Mouse (Mus musculus) hindbrain, embryonic 11.5 days (tissue): ENCODE results near the gene Slc30a3. TPM values are rescaled to one million over a fixed set of nuclear protein-coding genes. Genes with fewer than 3 reads are reported as not detected.

ENCODE experiments used
- ATAC-seq: fragments of 200-750 bp; cut with Nextera tagmentation; 2 replicates; pipeline ENCODE4 v1.8.0; 2017; ENCODE audit warnings: mild to moderate bottlenecking, moderate TSS enrichment, moderate library complexity; ENCODE audit not compliant: low FRiP score
- DNase-seq: peaks from one replicate; pipeline ENCODE4 v3.0.0-alpha.2; 2015; ENCODE audit warnings: low spot score
- H3K27ac ChIP-seq: fragments of 300-500 bp; sonication (generic); 2 replicates; pipeline ENCODE4 v1.5.1; 2014; ENCODE audit warnings: mild to moderate bottlenecking, low read depth, low read length
- H3K27me3 ChIP-seq: fragments of 300-500 bp; sonication (generic); 2 replicates; pipeline ENCODE4 v1.6.1; 2014; ENCODE audit warnings: mild to moderate bottlenecking, low read length, moderate library complexity, mixed read lengths; ENCODE audit not compliant: control insufficient read depth, insufficient read depth
- H3K36me3 ChIP-seq: fragments of 300-500 bp; sonication (generic); 2 replicates; pipeline ENCODE4 v1.6.1; 2014; ENCODE audit warnings: mild to moderate bottlenecking, low read length, moderate library complexity, mixed read lengths; ENCODE audit not compliant: control insufficient read depth, insufficient read depth
- H3K4me1 ChIP-seq: fragments of 300-500 bp; sonication (generic); replicated peaks from 2 replicates; pipeline ENCODE4 v1.6.1; 2014; ENCODE audit warnings: low read length, mixed read lengths; ENCODE audit not compliant: control insufficient read depth, insufficient read depth
- H3K4me2 ChIP-seq: fragments of 300-500 bp; sonication (generic); replicated peaks from 2 replicates; pipeline ENCODE4 v1.6.1; 2014; ENCODE audit warnings: mild to moderate bottlenecking, low read depth, low read length
- H3K4me3 ChIP-seq: fragments of 300-500 bp; sonication (generic); 2 replicates; pipeline ENCODE4 v1.5.1; 2014; ENCODE audit warnings: low read depth, low read length
- H3K9ac ChIP-seq: fragments of 300-500 bp; sonication (generic); 2 replicates; pipeline ENCODE4 v1.6.1; 2014; ENCODE audit warnings: low read depth, low read length
- H3K9me3 ChIP-seq: fragments of 300-500 bp; sonication (generic); 2 replicates; pipeline ENCODE4 v1.6.1; 2016; ENCODE audit warnings: low read length; ENCODE audit not compliant: control insufficient read depth
- WGBS: fragments of 180-500 bp; shearing (Covaris S2); extraction: QIAGEN DNeasy Blood & Tissue Kit; methylation state at CpG from one replicate; pipeline ENCODE4 v1.1.7; 2014; 5-methylcytosine and 5-hydroxymethylcytosine counted together
- polyA plus RNA-seq: library from polyadenylated mRNA; unstranded; fragments of >200 nt; fragmentation: Nextera tagmentation; extraction: Ambion mirVana; gene quantifications from 2 replicates; pipeline ENCODE4 v1.2.1, GENCODE M21; 2014

Gene Slc30a3
- polyA plus RNA-seq: 8.4 and 9.2 TPM in 2 replicates

GRCm38 (mm10) chr5:31108000-31108490 lies at the start of gene Slc30a3:
TSS of gene Slc30a3 (minus strand) at chr5:31108237.
- Histone ChIP-seq H3K9me3 (no peaks in the 10 kb centered on the region), H3K4me3 (no peak within 1 kb of the TSS), H3K27me3 (no peaks in the 10 kb centered on the region), H3K9ac (no peak within 1 kb of the TSS), H3K36me3 (no peaks in the 10 kb centered on the region), H3K4me2 (no peak within 1 kb of the TSS), H3K4me1 (no peaks in the 10 kb centered on the region), H3K27ac (no peak within 1 kb of the TSS)
- WGBS: 92% methylated on average over 18 of the region's 18 CpGs
- DNase-seq: no peak
- no peak for ATAC-seq

GRCm38 (mm10) chr5:31154152-31154553 lies 46.1 kb upstream of the Slc30a3 start, which contains the start of gene Mpv17:
TSS of gene Mpv17 (minus strand) at chr5:31154251.
- Histone ChIP-seq H3K4me3 (peak within 1 kb of the TSS; percentile 54), H3K36me3 (peaks cover 5% of the 10 kb centered on the region; the same call in 1 of the 2 replicates), H3K9ac (peak within 1 kb of the TSS; percentile 79), H3K27ac (no peak within 1 kb of the TSS), H3K9me3 (no peaks in the 10 kb centered on the region), H3K4me1 (peaks cover 3% of the 10 kb centered on the region; the same call in 1 of the 2 replicates), H3K27me3 (no peaks in the 10 kb centered on the region), H3K4me2 (peak within 1 kb of the TSS; percentile 71)
- peak; percentile 83 for DNase-seq
- ATAC-seq: peak; percentile 92
- under 1% methylated on average over 19 of the region's 19 CpGs for WGBS

- H3K9me3 ChIP-seq: no peaks in the 10 kb centered on the region
- H3K27me3 ChIP-seq: no peaks in the 10 kb centered on the region
- peak overlapping the region; percentile 71 for H3K4me2 ChIP-seq
- WGBS: 40% methylated on average over 6 of the region's 6 CpGs
- H3K4me3 ChIP-seq: peak overlapping the region; percentile 54
- no peak overlapping the region for H3K27ac ChIP-seq
- H3K36me3 ChIP-seq: peaks cover 5% of the 10 kb centered on the region; the same call in 1 of the 2 replicates
- peaks cover 3% of the 10 kb centered on the region; the same call in 1 of the 2 replicates for H3K4me1 ChIP-seq
- DNase-seq: no peak
- peak overlapping the region; percentile 79 for H3K9ac ChIP-seq
- ATAC-seq: peak; percentile 37; the same call in 1 of the 2 replicates
Measured at GRCm38 (mm10) chr5:31153516-31154151, 45.6 kb upstream of the Slc30a3 start.

GRCm38 (mm10) chr5:31151746-31152145 lies 43.7 kb upstream of the Slc30a3 start:
- 85% methylated on average over 3 of the region's 3 CpGs for WGBS
- H3K9me3 ChIP-seq: no peaks in the 10 kb centered on the region
- H3K27me3 ChIP-seq: no peaks in the 10 kb centered on the region
- H3K4me1 ChIP-seq: peaks cover 3% of the 10 kb centered on the region; the same call in 1 of the 2 replicates
- no peak overlapping the region for H3K9ac ChIP-seq
- H3K36me3 ChIP-seq: no peaks in the 10 kb centered on the region
- H3K27ac ChIP-seq: no peak overlapping the region
- no peak overlapping the region for H3K4me2 ChIP-seq
- H3K4me3 ChIP-seq: no peak overlapping the region
- no peak for DNase-seq
- no peak for ATAC-seq

GRCm38 (mm10) chr5:31149781-31150180 lies 41.7 kb upstream of the Slc30a3 start:
- Histone ChIP-seq H3K4me2 (no peak overlapping the region), H3K36me3 (no peaks in the 10 kb centered on the region), H3K9ac (no peak overlapping the region), H3K27me3 (no peaks in the 10 kb centered on the region), H3K9me3 (no peaks in the 10 kb centered on the region), H3K4me1 (peaks cover 3% of the 10 kb centered on the region; the same call in 1 of the 2 replicates), H3K27ac (no peak overlapping the region), H3K4me3 (no peak overlapping the region)
- ATAC-seq (no peak), DNase-seq (no peak)
- WGBS: 94% methylated on average over 4 of the region's 4 CpGs

GRCm38 (mm10) chr5:31138968-31139425 lies 31.0 kb upstream of the Slc30a3 start:
- Histone ChIP-seq H3K4me1 (peaks cover 10% of the 10 kb centered on the region), H3K27ac (no peak overlapping the region), H3K4me3 (no peak overlapping the region), H3K9ac (no peak overlapping the region), H3K27me3 (peaks cover 46% of the 10 kb centered on the region), H3K4me2 (no peak overlapping the region), H3K36me3 (no peaks in the 10 kb centered on the region), H3K9me3 (no peaks in the 10 kb centered on the region)
- no peak for ATAC-seq
- DNase-seq: peak; percentile 38
- WGBS: 17% methylated on average over 9 of the region's 9 CpGs

- Histone ChIP-seq H3K4me2 (peak within 1 kb of the TSS; percentile 33), H3K27ac (no peak within 1 kb of the TSS), H3K9ac (no peak within 1 kb of the TSS), H3K4me1 (peaks cover 10% of the 10 kb centered on the region), H3K4me3 (peak within 1 kb of the TSS; percentile 31), H3K9me3 (no peaks in the 10 kb centered on the region), H3K36me3 (no peaks in the 10 kb centered on the region), H3K27me3 (peaks cover 46% of the 10 kb centered on the region)
- no peak for ATAC-seq
- 2% methylated on average over 51 of the region's 52 CpGs for WGBS
- DNase-seq: peak; percentile 36
Measured at GRCm38 (mm10) chr5:31138241-31138967, 30.4 kb upstream of the Slc30a3 start, which contains the start of gene Ucn. TSS of gene Ucn (minus strand) at chr5:31138829.

- ATAC-seq (no peak), DNase-seq (peak; percentile 34)
- H3K36me3 ChIP-seq: no peaks in the 10 kb centered on the region
- H3K27me3 ChIP-seq: peaks cover 46% of the 10 kb centered on the region
- H3K9ac ChIP-seq: no peak overlapping the region
- H3K4me3 ChIP-seq: peak overlapping the region; percentile 31
- peak overlapping the region; percentile 33 for H3K4me2 ChIP-seq
- peaks cover 10% of the 10 kb centered on the region for H3K4me1 ChIP-seq
- H3K27ac ChIP-seq: no peak overlapping the region
- no peaks in the 10 kb centered on the region for H3K9me3 ChIP-seq
- WGBS: under 1% methylated on average over 13 of the region's 13 CpGs
Measured at GRCm38 (mm10) chr5:31137658-31138057, 29.6 kb upstream of the Slc30a3 start.
